Mouse (Mus musculus) ES-E14 (cell line): ENCODE measurements around the gene Ets1. TPM values are rescaled to one million over a fixed set of nuclear protein-coding genes. Genes with fewer than 3 reads are reported as not detected.

Source experiments
- DNase-seq: peaks from one replicate; pipeline ENCODE4 v3.0.0-alpha.2; 2013; ENCODE audit warnings: low read depth, low spot score
- H3K27ac ChIP-seq: 2 replicates; pipeline ENCODE4 v1.5.1; 2012; ENCODE audit warnings: low read depth, mild to moderate bottlenecking, low read length, moderate library complexity, mixed read lengths; ENCODE audit not compliant: poor library complexity, insufficient read depth, severe bottlenecking
- H3K36me3 ChIP-seq: 2 replicates; pipeline ENCODE4 v1.6.1; 2012; ENCODE audit warnings: mild to moderate bottlenecking, low read length, moderate library complexity, mixed read lengths; ENCODE audit not compliant: control insufficient read depth, poor library complexity, insufficient read depth, severe bottlenecking
- H3K4me1 ChIP-seq, 2 experiments: fragments of 150-350 bp in 1 of 2; sonication (generic) in 1 of 2; 2 replicates each; pipeline ENCODE4 v1.6.1; 2012; ENCODE audit warnings: low read length in 2 of 2, mild to moderate bottlenecking in 1 of 2, mixed read lengths in 1 of 2; ENCODE audit not compliant: control insufficient read depth in 2 of 2, insufficient read depth in 2 of 2, poor library complexity in 1 of 2
- H3K4me3 ChIP-seq, 2 experiments: fragments of 150-350 bp in 1 of 2; sonication (generic) in 1 of 2; 2 replicates each; pipeline ENCODE4 v1.5.1; 2012; ENCODE audit warnings: low read length in 2 of 2, low read depth in 1 of 2, mild to moderate bottlenecking in 1 of 2, mixed read lengths in 1 of 2; ENCODE audit not compliant: insufficient read depth in 1 of 2, poor library complexity in 1 of 2, severe bottlenecking in 1 of 2
- H3K9ac ChIP-seq: 2 replicates; pipeline ENCODE4 v1.6.1; 2012; ENCODE audit warnings: low read depth, mild to moderate bottlenecking, low read length, mixed read lengths; ENCODE audit not compliant: poor library complexity, insufficient read depth, severe bottlenecking
- H3K9me3 ChIP-seq: fragments of 150-350 bp; sonication (generic); 2 replicates; pipeline ENCODE4 v1.6.1; 2012; ENCODE audit warnings: low read depth, mild to moderate bottlenecking, low read length; ENCODE audit not compliant: control insufficient read depth, insufficient read depth
- CHD2 ChIP-seq: IDR thresholded peaks from 2 replicates; pipeline ENCODE4 v1.6.1; 2014; ENCODE audit warnings: mild to moderate bottlenecking, low read depth, low read length, inconsistent platforms
- HCFC1 ChIP-seq: IDR thresholded peaks from 2 replicates; pipeline ENCODE4 v1.6.1; 2012; ENCODE audit warnings: low read length, inconsistent platforms, borderline replicate concordance; ENCODE audit not compliant: insufficient read depth
- MAFK ChIP-seq: IDR thresholded peaks from 2 replicates; pipeline ENCODE4 v1.6.1; 2014; ENCODE audit warnings: mild to moderate bottlenecking, low read depth, low read length, inconsistent platforms; ENCODE audit not compliant: insufficient read depth
- ZC3H11A ChIP-seq: IDR thresholded peaks from 2 replicates; pipeline ENCODE4 v1.6.1; 2012; ENCODE audit warnings: low read depth, mild to moderate bottlenecking, inconsistent platforms, low read length, borderline replicate concordance
- ZNF384 ChIP-seq: IDR thresholded peaks from 2 replicates; pipeline ENCODE4 v1.6.1; 2012; ENCODE audit warnings: low read depth, low read length, inconsistent platforms
- in situ Hi-C, 2 experiments: fragments of 600-800 bp; cut with MboI; formaldehyde crosslinking; loops; one replicate each; pipeline ENCODE4 v1.15.1; 2025; ENCODE audit warnings: low sequenced_read_pairs in 2 of 2, inconsistent platforms in 1 of 2; ENCODE audit not compliant: unreplicated experiment in 2 of 2
- total RNA-seq: library from RNA; depleted of rRNA; stranded (reverse); fragments of 300-350 nt; gene quantifications from 2 replicates; pipeline ENCODE4 v1.2.3, GENCODE M21; 2012

The Ets1 gene
- total RNA-seq, 1 experiment = 20.9 TPM

- H3K27ac ChIP-seq = no peak overlapping the region
- H3K9me3 ChIP-seq = no peaks in the 10 kb centered on the region
- H3K36me3 ChIP-seq = no peaks in the 10 kb centered on the region
- TF ChIP-seq CHD2 (no peak), ZC3H11A (no peak), HCFC1 (no peak), ZNF384 (no peak)
- no peak for DNase-seq
- no peaks in the 10 kb centered on the region for H3K4me1 ChIP-seq
- in situ Hi-C loops = loop anchor here (10.0 to 25.0 kb wide), 5 partner anchors 345 to 645 kb away; no protein-coding TSS in a partner anchor
- H3K4me3 ChIP-seq = no peak overlapping the region
- no peak overlapping the region for H3K9ac ChIP-seq
These were observed 43.5 kb upstream of the Ets1 start for GRCm38 (mm10) chr9:32592583-32592890.

GRCm38 (mm10) chr9:32593816-32594215 lies 42.2 kb upstream of the Ets1 start:
- Histone ChIP-seq H3K36me3 (no peaks in the 10 kb centered on the region), H3K9me3 (no peaks in the 10 kb centered on the region), H3K27ac (no peak overlapping the region), H3K4me1 (no peaks in the 10 kb centered on the region), H3K4me3 (no peak overlapping the region), H3K9ac (no peak overlapping the region)
- TF ChIP-seq MAFK = no peak
- TF ChIP-seq CHD2 = no peak
- no peak for TF ChIP-seq ZNF384
- no peak for TF ChIP-seq HCFC1
- no peak for TF ChIP-seq ZC3H11A
- DNase-seq = no peak
- in situ Hi-C loops = loop anchor here (10.0 to 25.0 kb wide), 5 partner anchors 343 to 643 kb away; no protein-coding TSS in a partner anchor

- no peak overlapping the region for H3K9ac ChIP-seq
- no peaks in the 10 kb centered on the region for H3K4me1 ChIP-seq
- no peaks in the 10 kb centered on the region for H3K36me3 ChIP-seq
- TF ChIP-seq ZC3H11A = no peak
- no peak for TF ChIP-seq MAFK
- TF ChIP-seq HCFC1 = no peak
- TF ChIP-seq ZNF384 = no peak
- no peak for TF ChIP-seq CHD2
- in situ Hi-C loops = loop anchor here (10.0 to 25.0 kb wide), 5 partner anchors 343 to 643 kb away; no protein-coding TSS in a partner anchor
- H3K9me3 ChIP-seq = no peaks in the 10 kb centered on the region
- H3K27ac ChIP-seq = no peak overlapping the region
- no peak overlapping the region for H3K4me3 ChIP-seq
- DNase-seq = no peak
These were observed 41.7 kb upstream of the Ets1 start for GRCm38 (mm10) chr9:32594346-32594745.

GRCm38 (mm10) chr9:32595076-32595820 lies 40.8 kb upstream of the Ets1 start:
- Histone ChIP-seq H3K27ac (no peak overlapping the region), H3K9ac (no peak overlapping the region), H3K36me3 (no peaks in the 10 kb centered on the region), H3K9me3 (no peaks in the 10 kb centered on the region), H3K4me3 (no peak overlapping the region), H3K4me1 (no peaks in the 10 kb centered on the region)
- no peak for DNase-seq
- in situ Hi-C loops = loop anchor here (10.0 to 25.0 kb wide), 5 partner anchors 342 to 642 kb away; no protein-coding TSS in a partner anchor
- no peak for TF ChIP-seq HCFC1
- TF ChIP-seq ZC3H11A = no peak
- no peak for TF ChIP-seq ZNF384
- no peak for TF ChIP-seq CHD2
- TF ChIP-seq MAFK = no peak

GRCm38 (mm10) chr9:32596366-32596765 lies 39.7 kb upstream of the Ets1 start:
- H3K27ac ChIP-seq = no peak overlapping the region
- no peak overlapping the region; the same call in 1 of the 2 replicates for H3K9ac ChIP-seq
- in situ Hi-C loops = loop anchor here (10.0 to 25.0 kb wide), 5 partner anchors 341 to 641 kb away; no protein-coding TSS in a partner anchor
- H3K4me3 ChIP-seq = no peak overlapping the region
- no peak for DNase-seq
- no peaks in the 10 kb centered on the region for H3K4me1 ChIP-seq
- TF ChIP-seq CHD2 = no peak
- no peak for TF ChIP-seq ZC3H11A
- TF ChIP-seq ZNF384 = no peak
- TF ChIP-seq MAFK = no peak
- no peak for TF ChIP-seq HCFC1
- no peaks in the 10 kb centered on the region for H3K9me3 ChIP-seq
- no peaks in the 10 kb centered on the region for H3K36me3 ChIP-seq
